ENCODE assay signal across 30 mouse cellular contexts in genomic region chr10:70781036-70781435, GRCm38 (mm10).
"Had no signal": no experiment of that assay in that cellular context is flagged by ENCODE, and none has a peak within 500 bp of the region (broad histone marks: within the 10 kb centered on the region; RNA-seq: fewer than 3 reads in every experiment).

No protein-coding gene starts in this region.

- H3K27me3 ChIP-seq: limb, embryonic 12.5 days; limb, embryonic 13.5 days; limb, embryonic 15.5 days; liver, embryonic 12.5 days; liver, embryonic 13.5 days; liver, embryonic 15.5 days; lung, embryonic 15.5 days; megakaryocyte, embryonic 14.5 days; midbrain, embryonic 12.5 days; midbrain, embryonic 15.5 days had no signal

- H3K4me2 ChIP-seq: limb, embryonic 12.5 days; limb, embryonic 13.5 days; limb, embryonic 15.5 days; liver, embryonic 11.5 days; liver, embryonic 12.5 days; liver, embryonic 13.5 days; liver, embryonic 15.5 days; lung, embryonic 14.5 days; lung, embryonic 15.5 days; midbrain, embryonic 12.5 days; midbrain, embryonic 15.5 days had no signal

- H3K9ac ChIP-seq: limb, embryonic 12.5 days; limb, embryonic 13.5 days; limb, embryonic 15.5 days; liver, embryonic 12.5 days; liver, embryonic 13.5 days; liver, embryonic 14.5 days; liver, embryonic 15.5 days; liver, postnatal 0 days; lung, embryonic 14.5 days; lung, embryonic 15.5 days; midbrain, embryonic 12.5 days; midbrain, embryonic 15.5 days had no signal

- DNase-seq: left cerebral cortex, postnatal 4 days; liver; liver, embryonic 13.5 days; liver, postnatal 0 days; lung, adult 18-20 months; lung, adult 2 months; lung, embryonic 14.5 days; lung, postnatal 10 days; lung, postnatal 14 days; lung, postnatal 36 days; lung, postnatal 4 days; midbrain, embryonic 14.5 days had no signal

- H3K36me3 ChIP-seq: limb, embryonic 10.5 days; limb, embryonic 12.5 days; limb, embryonic 13.5 days; limb, embryonic 15.5 days; liver, embryonic 12.5 days; liver, embryonic 13.5 days; liver, embryonic 15.5 days; lung, embryonic 15.5 days; midbrain, embryonic 10.5 days; midbrain, embryonic 12.5 days; midbrain, embryonic 15.5 days had no signal

- H3K27ac ChIP-seq: left cerebral cortex, adult 2 months; limb, embryonic 10.5 days; limb, embryonic 12.5 days; limb, embryonic 13.5 days; limb, embryonic 15.5 days; liver, embryonic 12.5 days; liver, embryonic 13.5 days; liver, embryonic 14.5 days; liver, embryonic 15.5 days; lung, embryonic 15.5 days; macrophage; midbrain, embryonic 10.5 days; midbrain, embryonic 12.5 days; midbrain, embryonic 15.5 days had no signal

- H3K4me1 ChIP-seq: limb, embryonic 10.5 days; limb, embryonic 12.5 days; limb, embryonic 13.5 days; limb, embryonic 15.5 days; liver, embryonic 12.5 days; liver, embryonic 13.5 days; liver, embryonic 15.5 days; lung, embryonic 15.5 days; megakaryocyte, embryonic 14.5 days; midbrain, embryonic 10.5 days; midbrain, embryonic 12.5 days; midbrain, embryonic 15.5 days had no signal

- H3K4me3 ChIP-seq: left cerebral cortex, adult 2 months; limb, embryonic 10.5 days; limb, embryonic 12.5 days; limb, embryonic 13.5 days; limb, embryonic 15.5 days; liver, embryonic 12.5 days; liver, embryonic 13.5 days; liver, embryonic 15.5 days; lung, embryonic 15.5 days; megakaryocyte, embryonic 14.5 days; midbrain, embryonic 10.5 days; midbrain, embryonic 12.5 days; midbrain, embryonic 15.5 days; myocyte had no signal

- ATAC-seq: liver, embryonic 12.5 days; liver, postnatal 0 days; lung, postnatal 0 days; midbrain, embryonic 15.5 days; midbrain, embryonic 16.5 days had no signal

- H3K9me3 ChIP-seq: limb, embryonic 10.5 days; limb, embryonic 12.5 days; limb, embryonic 13.5 days; limb, embryonic 15.5 days; liver, embryonic 15.5 days; lung, embryonic 15.5 days; midbrain, embryonic 10.5 days; midbrain, embryonic 12.5 days; midbrain, embryonic 15.5 days had no signal
